Mouse (Mus musculus): ENCODE results near the gene Nmur2. TPM values are rescaled to one million over a fixed set of nuclear protein-coding genes. Genes with fewer than 3 reads are reported as not detected.

Gene Nmur2
- polyA plus RNA-seq, 1 experiment from 2014 or later: 0.41 TPM

GRCm38 (mm10) chr11:56025746-56026570, 14.9 kb downstream of the Nmur2 start:
- no peak for ATAC-seq
- no peak overlapping the region for H3K4me3 ChIP-seq (ENCODE audit: low read depth, low read length)
- no peaks in the 10 kb centered on the region for H3K36me3 ChIP-seq (ENCODE audit: control insufficient read depth, insufficient read depth, low read length)
- 65% methylated on average over 10 of the region's 10 CpGs for WGBS
- no peaks in the 10 kb centered on the region for H3K9me3 ChIP-seq (replicated peaks; ENCODE audit: control insufficient read depth, low read length, poor library complexity, severe bottlenecking)
- no peak overlapping the region for H3K9ac ChIP-seq (ENCODE audit: low read depth, low read length)
- H3K27ac ChIP-seq (ENCODE audit: low read length): no peak overlapping the region
- H3K4me2 ChIP-seq (ENCODE audit: low read length): no peak overlapping the region
- H3K4me1 ChIP-seq (ENCODE audit: control insufficient read depth, insufficient read depth, low read length): no peaks in the 10 kb centered on the region
- H3K27me3 ChIP-seq (ENCODE audit: control insufficient read depth, insufficient read depth, low read depth, low read length): no peaks in the 10 kb centered on the region

GRCm38 (mm10) chr11:56013510-56014057, 27.2 kb downstream of the Nmur2 start:
- WGBS: 62% methylated on average over 9 of the region's 9 CpGs
- Histone ChIP-seq H3K4me1 (ENCODE audit: control insufficient read depth, insufficient read depth, low read length) (no peaks in the 10 kb centered on the region), H3K9ac (ENCODE audit: low read depth, low read length) (no peak overlapping the region), H3K4me2 (ENCODE audit: low read length) (no peak overlapping the region), H3K36me3 (ENCODE audit: control insufficient read depth, insufficient read depth, low read length) (no peaks in the 10 kb centered on the region), H3K27ac (ENCODE audit: low read length) (no peak overlapping the region), H3K27me3 (ENCODE audit: control insufficient read depth, insufficient read depth, low read depth, low read length) (no peaks in the 10 kb centered on the region), H3K4me3 (ENCODE audit: low read depth, low read length) (no peak overlapping the region), H3K9me3 (replicated peaks; ENCODE audit: control insufficient read depth, low read length, poor library complexity, severe bottlenecking) (no peaks in the 10 kb centered on the region)
- ATAC-seq: no peak

GRCm38 (mm10) chr11:56012396-56012795, 28.4 kb downstream of the Nmur2 start:
- Histone ChIP-seq H3K9me3 (replicated peaks; ENCODE audit: control insufficient read depth, low read length, poor library complexity, severe bottlenecking) (no peaks in the 10 kb centered on the region), H3K9ac (ENCODE audit: low read depth, low read length) (no peak overlapping the region), H3K36me3 (ENCODE audit: control insufficient read depth, insufficient read depth, low read length) (no peaks in the 10 kb centered on the region), H3K27me3 (ENCODE audit: control insufficient read depth, insufficient read depth, low read depth, low read length) (no peaks in the 10 kb centered on the region), H3K4me1 (ENCODE audit: control insufficient read depth, insufficient read depth, low read length) (no peaks in the 10 kb centered on the region), H3K4me2 (ENCODE audit: low read length) (no peak overlapping the region), H3K27ac (ENCODE audit: low read length) (no peak overlapping the region), H3K4me3 (ENCODE audit: low read depth, low read length) (no peak overlapping the region)
- ATAC-seq: no peak
- WGBS: 70% methylated on average over 2 of the region's 2 CpGs

- 70% methylated on average over 3 of the region's 3 CpGs for WGBS
Observed at GRCm38 (mm10) chr11:56008277-56008676, 32.5 kb downstream of the Nmur2 start.

GRCm38 (mm10) chr11:55992799-55993198, 48.0 kb downstream of the Nmur2 start:
- Histone ChIP-seq H3K4me1 (ENCODE audit: control insufficient read depth, insufficient read depth, low read length) (0 out of 2 replicates have a peak, but pooled peaks cover 2% of the 10 kb centered on the region), H3K27ac (ENCODE audit: low read length) (no peak overlapping the region), H3K36me3 (ENCODE audit: control insufficient read depth, insufficient read depth, low read length) (no peaks in the 10 kb centered on the region), H3K4me3 (ENCODE audit: low read depth, low read length) (no peak overlapping the region), H3K9me3 (replicated peaks; ENCODE audit: control insufficient read depth, low read length, poor library complexity, severe bottlenecking) (no peaks in the 10 kb centered on the region), H3K27me3 (ENCODE audit: control insufficient read depth, insufficient read depth, low read depth, low read length) (no peaks in the 10 kb centered on the region), H3K4me2 (ENCODE audit: low read length) (no peak overlapping the region), H3K9ac (ENCODE audit: low read depth, low read length) (no peak overlapping the region)
- 64% methylated on average over 1 of the region's 1 CpGs for WGBS
- ATAC-seq: no peak

More at GRCm38 (mm10) chr11:56008277-56008676, 32.5 kb downstream of the Nmur2 start:
- no peak overlapping the region for H3K9ac ChIP-seq (ENCODE audit: low read depth, low read length)
- H3K27me3 ChIP-seq (ENCODE audit: control insufficient read depth, insufficient read depth, low read depth, low read length): no peaks in the 10 kb centered on the region
- no peaks in the 10 kb centered on the region for H3K4me1 ChIP-seq (ENCODE audit: control insufficient read depth, insufficient read depth, low read length)
- no peaks in the 10 kb centered on the region for H3K36me3 ChIP-seq (ENCODE audit: control insufficient read depth, insufficient read depth, low read length)
- no peak overlapping the region for H3K27ac ChIP-seq (ENCODE audit: low read length)
- no peak overlapping the region for H3K4me3 ChIP-seq (ENCODE audit: low read depth, low read length)
- no peaks in the 10 kb centered on the region for H3K9me3 ChIP-seq (replicated peaks; ENCODE audit: control insufficient read depth, low read length, poor library complexity, severe bottlenecking)
- H3K4me2 ChIP-seq (ENCODE audit: low read length): no peak overlapping the region
- no peak for ATAC-seq

- Histone ChIP-seq H3K9me3 (replicated peaks; ENCODE audit: control insufficient read depth, low read length, poor library complexity, severe bottlenecking) (no peaks in the 10 kb centered on the region), H3K9ac (ENCODE audit: low read depth, low read length) (no peak overlapping the region), H3K36me3 (ENCODE audit: control insufficient read depth, insufficient read depth, low read length) (no peaks in the 10 kb centered on the region), H3K4me3 (ENCODE audit: low read depth, low read length) (no peak overlapping the region), H3K27me3 (ENCODE audit: control insufficient read depth, insufficient read depth, low read depth, low read length) (no peaks in the 10 kb centered on the region), H3K4me1 (ENCODE audit: control insufficient read depth, insufficient read depth, low read length) (0 out of 2 replicates have a peak, but pooled peaks cover 2% of the 10 kb centered on the region), H3K27ac (ENCODE audit: low read length) (no peak overlapping the region), H3K4me2 (ENCODE audit: low read length) (no peak overlapping the region)
- ATAC-seq: no peak
- WGBS: 68% methylated on average over 3 of the region's 3 CpGs
Observed at GRCm38 (mm10) chr11:55992148-55992547, 48.7 kb downstream of the Nmur2 start.

- 0 out of 2 replicates have a peak, but pooled peaks cover 2% of the 10 kb centered on the region for H3K4me1 ChIP-seq (ENCODE audit: control insufficient read depth, insufficient read depth, low read length)
- 13% methylated on average over 8 of the region's 8 CpGs for WGBS
- no peak for ATAC-seq
- no peak overlapping the region for H3K4me2 ChIP-seq (ENCODE audit: low read length)
- no peaks in the 10 kb centered on the region for H3K27me3 ChIP-seq (ENCODE audit: control insufficient read depth, insufficient read depth, low read depth, low read length)
- H3K9ac ChIP-seq (ENCODE audit: low read depth, low read length): no peak overlapping the region
- no peaks in the 10 kb centered on the region for H3K9me3 ChIP-seq (replicated peaks; ENCODE audit: control insufficient read depth, low read length, poor library complexity, severe bottlenecking)
- no peak overlapping the region for H3K4me3 ChIP-seq (ENCODE audit: low read depth, low read length)
- H3K36me3 ChIP-seq (ENCODE audit: control insufficient read depth, insufficient read depth, low read length): no peaks in the 10 kb centered on the region
- H3K27ac ChIP-seq (ENCODE audit: low read length): no peak overlapping the region
Observed at GRCm38 (mm10) chr11:55991505-55992066, 49.2 kb downstream of the Nmur2 start.

- no peaks in the 10 kb centered on the region for H3K27me3 ChIP-seq (ENCODE audit: control insufficient read depth, insufficient read depth, low read depth, low read length)
- no peak for ATAC-seq
- H3K9ac ChIP-seq (ENCODE audit: low read depth, low read length): no peak overlapping the region
- no peak overlapping the region for H3K27ac ChIP-seq (ENCODE audit: low read length)
- no peaks in the 10 kb centered on the region for H3K4me1 ChIP-seq (ENCODE audit: control insufficient read depth, insufficient read depth, low read length)
- H3K36me3 ChIP-seq (ENCODE audit: control insufficient read depth, insufficient read depth, low read length): no peaks in the 10 kb centered on the region
- H3K4me3 ChIP-seq (ENCODE audit: low read depth, low read length): no peak overlapping the region
- no peak overlapping the region for H3K4me2 ChIP-seq (ENCODE audit: low read length)
- WGBS: 72% methylated on average over 3 of the region's 3 CpGs
- no peaks in the 10 kb centered on the region for H3K9me3 ChIP-seq (replicated peaks; ENCODE audit: control insufficient read depth, low read length, poor library complexity, severe bottlenecking)
Observed at GRCm38 (mm10) chr11:55984643-55985042, 56.2 kb downstream of the Nmur2 start.

- Histone ChIP-seq H3K4me2 (ENCODE audit: low read length) (no peak overlapping the region), H3K27me3 (ENCODE audit: control insufficient read depth, insufficient read depth, low read depth, low read length) (no peaks in the 10 kb centered on the region), H3K9ac (ENCODE audit: low read depth, low read length) (no peak overlapping the region), H3K27ac (ENCODE audit: low read length) (no peak overlapping the region), H3K9me3 (replicated peaks; ENCODE audit: control insufficient read depth, low read length, poor library complexity, severe bottlenecking) (no peaks in the 10 kb centered on the region), H3K4me3 (ENCODE audit: low read depth, low read length) (no peak overlapping the region), H3K4me1 (ENCODE audit: control insufficient read depth, insufficient read depth, low read length) (no peaks in the 10 kb centered on the region), H3K36me3 (ENCODE audit: control insufficient read depth, insufficient read depth, low read length) (no peaks in the 10 kb centered on the region)
- WGBS: 54% methylated on average over 1 of the region's 1 CpGs
- no peak for ATAC-seq
Observed at GRCm38 (mm10) chr11:55981656-55982055, 59.2 kb downstream of the Nmur2 start.

All from midbrain, embryonic 16.5 days (tissue).